Mouse (Mus musculus) olfactory bulb, adult 2 months (tissue): Measurements from ENCODE around the gene Nox4.

Experiments
- CTCF ChIP-seq: fragments of 200-500 bp; IDR thresholded peaks from 2 replicates; pipeline ENCODE4 v1.5.1; 2012; ENCODE audit warnings: low read depth, mild to moderate bottlenecking, low read length, moderate library complexity; ENCODE audit not compliant: insufficient read depth
- POLR2A ChIP-seq: fragments of 200-500 bp; IDR thresholded peaks from 2 replicates; pipeline ENCODE4 v1.6.1; 2012; ENCODE audit warnings: mild to moderate bottlenecking, low read depth, low read length, moderate library complexity; ENCODE audit not compliant: insufficient read depth

GRCm38 (mm10) chr7:87225617-87226016 lies 20.3 kb upstream of the Nox4 start:
- TF ChIP-seq POLR2A (no peak), CTCF (no peak)
